Mouse (Mus musculus) bone marrow, adult 2 months (tissue): ENCODE measurements around the gene Arap2.

Experiments used
- CTCF ChIP-seq: fragments of 200-500 bp; IDR thresholded peaks from 2 replicates; pipeline ENCODE4 v1.5.1; 2011; ENCODE audit warnings: low read length, control low read depth; ENCODE audit not compliant: control insufficient read depth, insufficient read depth
- POLR2A ChIP-seq: fragments of 200-500 bp; IDR thresholded peaks from 2 replicates; pipeline ENCODE4 v1.6.1; 2011; ENCODE audit warnings: low read depth, mild to moderate bottlenecking, control low read depth, low read length, borderline replicate concordance; ENCODE audit not compliant: control insufficient read depth

GRCm38 (mm10) chr5:62653924-62654323 is 112.0 kb downstream of the Arap2 start:
- TF ChIP-seq CTCF = no peak
- TF ChIP-seq POLR2A = no peak
